Mouse (Mus musculus): ENCODE data around the gene Frem1.

The Frem1 gene

DNA sequence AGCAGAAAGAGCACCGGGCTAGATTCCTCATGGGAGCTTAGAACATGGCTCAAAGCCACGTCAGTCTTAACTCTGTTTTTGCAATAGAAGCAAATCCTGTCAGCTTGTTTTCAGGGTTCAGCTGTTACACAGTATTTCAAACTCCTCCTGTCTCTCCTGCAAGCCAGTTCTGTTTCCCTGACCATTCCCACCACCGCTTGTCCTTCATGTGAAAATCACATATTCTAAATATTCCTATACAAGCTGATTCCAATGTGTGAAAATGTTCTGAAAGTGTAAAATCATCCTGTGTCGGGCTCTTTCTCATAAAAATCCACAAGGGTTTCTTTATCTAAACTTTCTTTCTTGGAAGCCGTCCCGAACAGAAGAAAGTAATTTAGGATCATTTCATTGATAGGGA lies 22.0 kb downstream of the Frem1 start:
- no peak for DNase-seq (ENCODE audit: low spot score)

DNA sequence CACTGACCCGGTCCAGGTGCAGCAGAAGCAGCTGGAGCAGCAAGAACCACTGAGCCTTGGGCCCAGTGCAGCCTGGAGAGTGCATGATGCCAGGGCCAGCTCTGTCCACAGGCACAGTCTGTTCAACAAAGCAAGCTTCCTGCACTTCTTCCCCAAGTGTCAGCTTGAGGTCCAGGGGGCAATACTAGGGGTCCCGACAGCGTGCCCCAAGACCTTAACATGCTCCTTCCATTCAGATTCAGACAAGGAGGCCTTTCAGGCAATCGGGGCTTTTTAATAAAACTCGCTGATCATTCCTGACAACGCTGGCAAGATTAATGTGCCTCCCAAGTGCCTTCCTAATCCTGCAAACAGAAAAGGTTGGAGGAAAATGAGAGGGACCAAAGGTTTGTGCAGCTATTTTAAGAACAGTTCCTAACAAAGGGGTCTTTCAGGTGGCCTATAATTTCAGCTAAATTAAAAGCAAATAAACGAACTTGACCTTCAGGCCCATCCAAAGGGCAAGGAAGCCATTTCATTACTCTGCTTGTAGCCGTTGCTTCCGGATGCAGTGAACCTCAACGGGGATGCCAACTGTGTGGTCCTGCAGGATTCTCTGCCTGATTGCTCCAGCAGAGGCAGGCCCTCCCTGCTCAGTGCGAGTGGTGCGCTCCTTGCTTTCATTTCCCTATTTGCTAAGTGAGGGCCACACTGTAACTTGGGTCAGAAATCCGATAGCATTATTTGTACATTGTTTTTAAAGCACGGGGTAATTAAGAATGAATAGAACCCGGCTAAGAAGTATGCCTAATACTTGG lies 31.2 kb downstream of the Frem1 start:
- no peak for DNase-seq (ENCODE audit: low spot score)

DNA sequence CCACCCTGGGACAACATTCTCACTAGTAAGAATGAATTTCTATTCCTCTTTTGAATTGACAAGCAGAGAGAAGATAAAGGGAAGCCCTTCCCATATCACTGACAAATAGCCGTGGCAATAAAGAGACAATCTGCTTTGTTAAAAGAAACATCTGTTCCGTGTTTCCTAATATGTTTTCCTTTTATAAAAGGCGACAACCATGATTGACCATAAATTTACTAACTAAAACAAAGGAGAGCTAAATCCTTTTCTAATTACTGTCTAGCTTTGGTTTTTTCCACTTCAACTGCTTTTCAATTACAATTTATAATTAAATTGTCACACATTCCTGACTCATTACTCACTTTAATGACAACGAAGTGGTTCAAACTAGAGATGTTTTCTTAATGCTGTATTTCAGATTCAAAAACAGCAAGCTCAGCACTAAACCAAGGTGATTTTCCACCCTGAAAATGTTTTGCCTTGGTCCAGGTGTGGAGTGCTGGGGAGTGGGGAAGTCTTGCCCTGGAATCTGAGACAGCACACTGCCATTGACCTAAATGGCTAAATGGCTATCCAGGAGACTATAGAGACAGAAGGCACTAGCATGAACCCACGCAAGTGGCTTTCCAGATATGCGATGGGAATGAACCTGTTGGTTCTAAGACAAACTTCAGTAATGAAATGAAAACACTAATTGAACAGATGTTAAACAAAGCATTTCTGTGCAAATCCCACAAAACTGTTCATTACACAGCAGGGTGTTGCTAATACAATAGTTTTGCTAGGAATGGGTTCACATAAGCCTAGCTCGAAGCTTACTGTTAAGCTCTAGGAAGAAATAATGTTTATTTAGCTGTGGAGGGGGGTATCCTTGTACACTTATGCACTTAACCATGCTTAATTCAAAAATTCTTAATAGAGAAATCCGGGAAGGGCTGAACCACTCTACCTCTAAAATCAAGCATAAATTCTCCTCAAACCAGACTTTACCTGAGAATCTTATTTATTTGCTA lies 33.7 kb downstream of the Frem1 start:
- DNase-seq (ENCODE audit: low spot score), result no peak

DNA sequence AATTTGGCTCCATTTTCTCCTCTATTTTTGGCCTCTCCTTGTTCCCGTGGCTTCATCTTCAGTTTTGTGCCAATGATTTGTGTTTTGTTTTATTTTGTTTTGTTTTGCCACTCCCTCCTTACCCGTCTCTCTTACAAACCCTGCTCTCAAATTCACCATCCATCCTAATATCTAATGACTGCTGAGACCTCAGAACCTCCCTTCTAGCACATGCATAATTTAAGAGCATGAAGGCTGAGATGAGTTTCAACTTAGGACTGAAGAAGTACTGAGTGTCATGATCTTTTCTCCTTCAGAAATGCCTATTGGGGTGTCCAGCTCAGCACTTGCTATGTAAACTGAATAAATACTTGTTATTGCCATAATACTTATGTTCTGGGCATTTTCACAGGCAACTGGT lies 37.6 kb downstream of the Frem1 start:
- DNase-seq (ENCODE audit: low spot score), result no peak

DNA sequence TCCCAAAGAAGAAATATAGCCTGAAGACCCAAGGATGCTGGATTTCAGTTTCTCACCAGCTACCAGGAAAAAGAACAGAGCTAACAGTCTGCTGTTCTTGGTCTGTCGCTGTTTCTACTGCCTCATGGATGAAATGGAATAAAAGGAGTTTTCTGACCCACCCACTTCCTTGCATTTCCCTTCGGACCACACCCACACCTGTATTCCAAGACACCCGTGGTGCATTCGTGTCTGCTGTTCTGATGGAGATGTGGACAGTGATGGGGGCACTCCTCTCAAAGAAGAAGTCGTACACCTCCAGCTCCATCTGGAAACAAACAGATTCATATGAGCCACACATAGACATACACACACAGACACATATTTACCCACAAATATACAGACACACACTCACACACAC lies 48.1 kb downstream of the Frem1 start:
- DNase-seq (ENCODE audit: low spot score), result no peak

DNA sequence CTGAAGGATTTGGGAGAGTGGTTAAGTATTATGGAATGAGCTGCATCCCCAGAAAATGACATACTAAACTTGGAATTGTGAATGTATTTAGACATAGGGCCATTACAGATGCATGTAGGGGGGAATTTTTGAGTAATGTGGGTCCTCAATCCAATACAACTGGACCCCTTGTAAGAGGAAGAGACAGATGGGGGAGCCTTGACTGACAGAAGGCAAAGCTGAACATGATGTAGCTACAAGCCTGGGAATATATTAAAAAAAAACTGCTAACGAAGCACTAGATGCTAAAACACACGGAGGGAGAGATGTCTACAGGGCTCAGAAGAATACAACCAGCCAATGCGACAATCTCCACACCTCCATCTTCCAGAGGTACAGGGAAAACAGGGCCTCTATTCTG lies 60.1 kb downstream of the Frem1 start:
- no peak for DNase-seq (ENCODE audit: low spot score)

DNA sequence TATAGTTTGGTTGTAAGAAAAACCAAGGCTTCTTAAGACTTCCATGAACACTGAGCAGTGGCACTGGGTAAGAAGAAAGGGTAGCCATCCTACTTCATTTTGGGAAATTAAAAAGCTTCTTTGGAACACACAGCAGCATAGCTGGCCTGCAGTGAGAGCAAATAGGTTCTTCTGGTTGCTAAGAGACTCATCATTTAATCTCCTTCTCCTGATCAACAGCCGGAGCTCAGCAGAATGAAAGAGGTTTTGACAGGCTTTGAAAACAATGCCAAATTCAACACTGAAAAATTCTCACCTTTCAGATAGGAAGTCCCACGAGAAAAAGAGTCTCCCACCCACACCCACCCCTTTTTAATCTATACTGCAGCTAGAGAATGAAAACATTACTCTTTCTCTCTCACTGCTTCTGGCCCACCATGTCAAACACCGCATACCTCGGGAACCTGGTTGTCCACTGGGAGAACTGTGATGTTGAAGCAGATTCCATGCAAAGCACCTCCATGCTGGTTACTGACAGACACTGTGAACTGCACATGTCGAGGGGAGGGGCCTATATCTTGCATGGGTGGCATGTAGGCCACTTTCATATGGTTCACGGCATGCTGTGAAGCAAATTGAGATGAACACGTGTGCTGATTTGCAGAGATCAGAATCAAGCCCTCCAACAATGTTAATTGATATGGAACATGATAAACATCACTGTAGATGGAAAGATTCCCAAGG lies 61.0 kb downstream of the Frem1 start:
- no peak for DNase-seq (ENCODE audit: low spot score)

DNA sequence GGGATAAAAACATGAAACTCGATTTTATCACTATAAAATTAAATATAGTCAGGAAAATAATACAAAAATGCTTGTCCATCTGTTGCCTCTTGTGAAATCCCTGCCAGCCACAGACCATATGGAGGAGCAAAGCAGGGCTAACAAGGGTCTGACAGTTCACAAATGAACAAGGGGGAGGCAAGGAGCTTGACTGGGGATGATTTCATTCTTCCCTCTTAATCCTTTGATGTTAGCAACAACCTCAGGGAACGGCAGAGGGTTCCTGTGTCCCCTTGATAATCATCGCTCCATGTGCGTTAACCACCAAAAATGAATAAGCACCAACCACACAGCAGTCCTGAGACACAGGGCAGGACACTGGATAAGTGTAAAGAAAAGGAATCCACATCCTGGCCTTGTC lies 79.8 kb downstream of the Frem1 start:
- no peak for DNase-seq (ENCODE audit: low spot score)

DNA sequence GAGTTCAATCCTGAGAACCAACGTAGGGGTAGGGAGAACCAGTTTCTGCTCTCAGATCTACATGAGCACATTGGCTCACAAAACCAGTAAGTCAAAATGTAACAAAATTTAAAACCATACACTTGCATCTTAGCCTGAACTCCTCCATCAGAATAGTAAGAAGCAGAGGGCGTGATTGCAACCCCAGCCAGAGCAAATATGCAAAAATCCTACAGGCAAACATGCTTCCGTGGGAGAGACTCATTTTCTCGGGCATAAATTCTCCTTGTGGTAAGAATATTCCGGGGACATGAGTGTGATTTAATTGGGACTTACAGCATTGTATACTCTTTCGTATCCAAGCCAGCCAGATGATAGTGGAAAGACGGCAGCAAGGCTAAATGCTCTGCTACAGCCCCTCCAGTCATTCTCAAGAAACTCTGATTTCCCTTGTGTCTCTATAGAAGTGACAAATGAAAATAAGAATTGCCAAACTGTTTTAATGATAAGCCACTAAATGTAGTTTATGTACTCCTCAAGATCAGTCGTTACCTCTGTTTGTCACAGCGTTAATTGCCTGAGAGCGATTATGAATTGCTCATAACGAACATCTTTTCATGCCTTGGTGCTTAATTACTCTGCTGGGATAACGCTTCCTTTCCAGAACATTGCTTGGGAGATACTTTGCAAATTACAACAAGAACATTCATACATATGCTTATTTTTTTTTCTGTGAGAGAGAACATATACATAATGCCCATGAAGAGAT lies 81.1 kb downstream of the Frem1 start:
- no peak for DNase-seq (ENCODE audit: low spot score)

DNA sequence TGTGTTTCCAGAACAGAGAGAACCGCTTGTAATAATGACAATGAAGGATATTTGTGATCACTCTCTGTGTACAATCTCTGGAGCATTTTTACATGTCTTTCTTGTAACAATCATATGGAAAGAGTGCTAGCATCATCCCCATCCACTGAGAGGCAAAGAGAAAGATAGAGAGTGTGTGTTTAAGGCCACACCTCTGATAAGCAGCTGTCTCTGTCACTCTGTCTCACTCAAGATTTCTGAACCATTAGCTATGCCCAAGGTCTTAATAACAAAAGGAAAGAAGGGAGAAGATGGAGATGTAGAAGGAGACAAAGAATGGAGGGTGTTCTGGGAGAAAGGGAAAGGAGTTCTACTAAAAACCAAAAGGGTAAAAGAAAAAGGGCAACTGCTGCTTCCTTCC lies 91.1 kb downstream of the Frem1 start:
- DNase-seq (ENCODE audit: low spot score), result no peak

DNA sequence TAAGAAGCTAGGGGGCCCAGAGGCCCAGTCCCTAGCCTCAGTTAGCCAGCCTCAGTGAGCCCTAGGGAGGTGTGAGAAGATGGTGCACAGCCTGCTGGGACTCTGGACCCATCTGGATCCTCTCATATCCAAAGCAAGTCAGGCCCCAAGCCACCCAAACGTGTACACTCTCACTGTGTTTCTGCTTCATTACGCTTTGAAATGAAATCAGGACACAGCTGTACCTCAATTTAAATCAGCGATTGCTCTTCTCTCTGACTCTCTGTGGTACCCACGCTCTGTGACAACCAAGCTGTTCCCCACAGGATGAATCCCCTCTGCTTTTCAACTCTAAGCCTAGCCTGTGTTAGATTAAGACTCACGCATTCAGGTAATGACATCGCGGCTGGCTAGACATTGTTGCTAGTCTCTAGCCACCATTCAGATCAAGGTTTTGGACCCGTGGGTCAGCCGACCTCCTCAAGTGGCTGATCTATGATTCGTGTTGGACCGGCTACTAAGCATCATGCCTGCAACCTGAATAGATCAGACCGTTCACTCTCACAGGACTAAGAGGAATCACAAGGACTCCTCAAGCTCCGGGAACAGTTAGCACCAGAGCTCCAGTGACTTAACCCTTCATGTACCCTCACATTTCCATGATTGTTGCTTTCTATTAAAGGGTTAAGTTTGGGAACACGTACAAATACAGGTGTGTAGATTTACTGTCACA lies 94.2 kb downstream of the Frem1 start:
- DNase-seq (ENCODE audit: low spot score), result peak; percentile 37

DNA sequence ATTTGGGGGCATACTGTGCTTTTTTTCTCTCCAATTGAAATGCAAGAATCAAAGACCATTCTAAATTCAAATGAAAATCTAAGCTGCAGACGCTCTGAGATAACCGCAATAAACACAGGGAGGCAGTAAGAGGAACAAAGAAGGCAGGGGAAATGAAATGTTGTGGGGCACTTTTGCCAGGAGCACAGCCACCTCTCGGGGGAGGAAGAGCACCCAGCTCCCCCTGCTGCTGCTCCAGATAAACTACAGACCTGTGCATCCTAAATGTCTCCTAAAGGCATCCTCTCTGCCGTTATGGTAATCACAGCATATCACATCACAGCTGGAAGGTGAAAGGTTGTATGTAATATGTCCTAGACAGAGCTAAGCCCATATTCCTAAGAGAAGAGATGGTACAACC lies 98.1 kb downstream of the Frem1 start:
- DNase-seq (ENCODE audit: low spot score), result no peak

DNA sequence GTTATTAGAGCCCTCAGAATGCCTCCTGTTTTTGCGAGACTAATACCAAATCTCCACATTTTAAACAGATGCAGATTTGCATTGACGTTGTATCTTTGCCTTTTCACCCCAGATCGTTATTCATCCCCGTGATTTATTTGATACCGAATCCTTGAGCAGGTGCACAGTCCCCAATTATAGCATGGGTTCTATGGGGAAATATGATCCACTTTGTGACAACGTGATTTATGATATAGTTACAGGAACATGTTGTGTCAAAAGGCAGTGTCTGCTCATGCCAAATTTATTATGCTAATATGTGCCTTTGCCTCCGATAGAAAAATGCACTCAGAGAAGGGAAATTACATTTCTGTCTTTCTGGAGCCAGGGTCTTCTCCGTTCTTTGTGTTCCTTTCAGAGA lies 102.6 kb downstream of the Frem1 start:
- DNase-seq (ENCODE audit: low spot score), result no peak

DNA sequence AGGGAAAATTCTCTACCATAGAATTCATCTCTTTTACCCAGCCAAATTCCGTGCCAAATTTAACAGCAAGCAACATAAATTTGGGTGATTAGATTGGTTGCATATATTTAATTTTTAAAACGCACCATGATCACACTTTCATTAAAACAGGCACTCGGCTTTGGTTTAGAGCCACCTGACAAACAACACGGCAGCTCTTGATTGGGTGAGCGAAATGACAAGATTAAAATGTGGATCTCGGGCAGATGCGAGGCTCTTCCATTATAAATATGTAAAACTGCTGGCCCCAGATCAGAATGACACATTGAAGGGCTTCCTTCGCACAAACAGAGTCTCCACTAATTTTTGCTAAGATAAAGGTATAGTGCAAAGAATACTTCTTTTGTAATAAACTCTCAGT lies 105.4 kb downstream of the Frem1 start:
- DNase-seq (ENCODE audit: low spot score), result peak; percentile 20

DNA sequence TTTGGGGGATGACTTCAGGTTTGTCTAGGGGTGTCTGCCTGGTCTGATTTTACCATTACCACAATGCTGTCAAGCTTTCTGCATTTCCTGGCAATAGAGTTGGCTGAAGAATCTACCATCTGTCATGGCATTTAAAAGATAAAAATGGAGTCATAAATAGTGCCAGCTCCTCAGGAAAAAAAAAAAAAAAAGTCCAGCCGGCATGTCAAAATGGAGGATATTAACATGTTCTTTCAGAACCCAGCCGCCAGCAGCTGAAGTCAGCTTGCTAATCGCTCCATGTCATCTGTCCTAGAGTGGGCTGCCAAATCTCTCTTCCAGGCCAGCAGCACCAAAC lies 105.9 kb downstream of the Frem1 start:
- peak; percentile 79 for DNase-seq (ENCODE audit: low spot score)

DNA sequence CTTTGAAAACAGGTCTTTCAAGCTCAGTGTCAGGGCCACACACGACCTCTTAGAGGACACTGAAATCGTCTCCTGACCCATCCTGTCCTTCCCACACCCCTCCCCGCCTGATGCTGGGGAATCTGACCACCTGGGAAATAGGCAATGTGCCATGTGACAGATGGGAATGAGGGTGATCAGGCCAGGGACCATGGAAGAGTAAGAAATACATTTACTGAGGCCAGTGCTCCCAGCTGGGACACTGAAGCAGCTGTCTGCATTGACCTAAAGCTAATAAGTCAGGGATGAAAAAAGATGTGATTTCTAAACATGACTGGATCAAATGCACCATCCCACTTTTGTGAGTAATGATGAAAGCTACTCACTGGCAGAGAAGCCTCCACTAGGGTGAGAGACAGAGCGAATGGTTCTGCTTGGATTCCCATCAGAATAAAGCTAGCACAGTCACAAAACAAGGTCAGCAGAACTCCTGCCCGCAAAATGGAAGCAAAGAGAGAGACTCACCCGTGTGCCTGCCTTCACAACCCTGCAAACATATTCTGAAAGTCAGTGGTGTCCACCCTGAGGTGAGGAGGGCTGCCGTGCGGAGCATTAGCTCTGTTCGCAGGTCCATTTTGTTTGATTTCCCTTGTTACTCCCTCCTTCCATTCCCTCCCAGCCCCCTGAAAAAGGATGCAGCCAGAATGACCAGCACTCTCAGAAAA lies 106.4 kb downstream of the Frem1 start:
- DNase-seq (ENCODE audit: low spot score), result no peak

DNA sequence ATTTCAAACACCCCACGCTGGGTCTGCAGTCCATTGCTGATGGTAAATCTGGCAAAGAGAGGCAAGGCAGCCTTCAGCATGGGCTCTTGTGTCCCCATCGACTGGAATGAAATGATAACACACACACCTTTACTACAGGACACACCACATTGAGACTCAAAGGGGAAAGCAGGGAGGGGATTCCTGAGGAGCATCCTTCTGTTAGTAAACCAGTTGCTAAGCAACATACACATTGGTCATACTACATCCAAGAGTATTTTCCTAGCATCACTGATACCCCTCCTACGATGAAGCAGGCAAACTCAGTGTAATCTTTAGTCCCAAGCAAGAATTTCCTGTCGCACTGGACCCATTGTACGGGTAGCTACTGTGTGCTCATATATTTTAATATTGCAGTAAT lies 111.5 kb downstream of the Frem1 start:
- no peak for DNase-seq (ENCODE audit: low spot score)

DNA sequence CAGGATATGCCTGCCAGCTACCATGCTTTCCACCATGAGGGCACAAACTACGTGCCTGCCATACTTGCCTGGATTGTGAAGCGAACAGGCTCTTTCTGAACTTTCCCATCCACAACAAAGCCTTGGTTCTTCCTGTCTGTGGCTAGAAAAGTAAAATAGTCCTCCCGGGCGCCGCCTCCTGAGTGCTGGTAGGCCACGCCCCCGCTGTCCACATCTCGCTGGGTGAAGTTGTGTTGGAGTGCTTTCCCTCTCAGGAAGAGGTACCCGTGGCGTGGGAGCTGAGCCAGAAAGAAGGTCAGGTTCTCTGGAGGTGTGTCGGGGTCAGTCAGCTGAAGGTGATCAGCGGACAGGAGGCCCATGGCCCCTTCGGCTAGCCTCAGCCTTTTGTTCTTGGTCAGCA lies 111.9 kb downstream of the Frem1 start:
- no peak for DNase-seq (ENCODE audit: low spot score)

DNA sequence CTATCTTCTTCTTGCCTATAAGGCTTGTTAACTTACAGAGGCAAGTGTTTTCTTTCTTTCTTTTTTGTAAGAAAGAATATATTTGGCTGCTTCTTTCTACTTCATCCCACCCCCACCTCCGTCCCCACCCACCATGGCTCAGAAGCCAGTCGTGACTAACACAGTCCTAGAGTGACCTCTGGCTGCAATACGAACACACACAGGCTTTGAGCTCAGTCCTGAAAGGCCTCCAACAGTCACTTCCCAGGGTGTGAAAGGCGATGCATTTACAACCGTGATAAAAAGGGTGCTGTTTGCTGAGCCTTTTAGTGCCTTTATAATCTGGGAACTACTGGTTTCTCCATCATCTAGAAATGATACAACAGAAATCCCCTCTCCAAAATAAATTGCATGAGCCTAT lies 117.8 kb downstream of the Frem1 start:
- no peak for DNase-seq (ENCODE audit: low spot score)

DNA sequence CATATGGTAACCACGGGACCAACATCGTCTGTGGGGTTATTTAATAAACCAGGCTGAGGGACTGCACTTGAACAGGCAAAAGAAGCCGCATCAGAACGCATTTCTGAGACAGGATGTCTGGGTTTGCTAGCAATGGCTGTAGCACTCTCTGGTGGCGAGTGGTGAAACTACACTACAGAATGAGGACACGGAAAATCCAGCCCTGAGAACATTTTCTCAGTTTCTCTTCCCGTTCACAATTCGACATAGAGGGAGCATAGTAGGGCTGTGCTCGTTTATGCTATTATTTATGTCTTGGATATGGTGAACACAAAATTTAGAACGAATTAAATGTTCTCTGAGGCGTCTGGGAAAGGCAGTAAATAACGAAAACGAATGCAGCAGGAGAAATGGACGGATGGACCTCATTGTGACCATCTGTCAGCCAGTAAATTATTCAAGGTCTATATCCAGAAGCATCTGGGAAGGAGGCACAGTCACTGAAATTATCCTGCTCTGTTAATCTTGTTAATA lies 118.4 kb downstream of the Frem1 start:
- peak; percentile 86 for DNase-seq (ENCODE audit: low spot score)
